Mouse (Mus musculus) layer of hippocampus, adult 8-10 months (tissue): ENCODE results near the gene Stard13. TPM values are rescaled to one million over a fixed set of nuclear protein-coding genes. Genes with fewer than 3 reads are reported as not detected.

Source experiments
- DNase-seq, 2 experiments: peaks; one replicate each; pipeline ENCODE4 v3.0.0; 2022; ENCODE audit warnings: low spot score in 2 of 2
- total RNA-seq, 4 experiments: library from RNA; stranded (reverse); gene quantifications; 2 replicates each; pipeline ENCODE4 v1.2.4; 2022

Gene Stard13
- total RNA-seq, 4 experiments from 2014 or later = 24.2 to 30.2 (median 24.4) TPM

- DNase-seq = no peak
These were observed 126.8 kb downstream of the Stard13 start for GRCm38 (mm10) chr5:151106841-151107240.

GRCm38 (mm10) chr5:151105054-151105971 lies 128.3 kb downstream of the Stard13 start:
- no peak for DNase-seq

GRCm38 (mm10) chr5:151104354-151105053 lies 129.1 kb downstream of the Stard13 start:
- DNase-seq = no peak

GRCm38 (mm10) chr5:151103284-151103683 lies 130.4 kb downstream of the Stard13 start:
- DNase-seq = no peak

GRCm38 (mm10) chr5:151102262-151102661 lies 131.4 kb downstream of the Stard13 start:
- DNase-seq = no peak

GRCm38 (mm10) chr5:151096012-151096411 lies 137.6 kb downstream of the Stard13 start:
- no peak for DNase-seq

GRCm38 (mm10) chr5:151092886-151093665 lies 140.6 kb downstream of the Stard13 start:
- no peak for DNase-seq

GRCm38 (mm10) chr5:151090996-151091395 lies 142.6 kb downstream of the Stard13 start:
- no peak for DNase-seq

- DNase-seq = no peak
These were observed 144.4 kb downstream of the Stard13 start for GRCm38 (mm10) chr5:151089201-151089600.

- no peak for DNase-seq
These were observed 147.0 kb downstream of the Stard13 start for GRCm38 (mm10) chr5:151086425-151087202.

- DNase-seq = no peak
These were observed 147.9 kb downstream of the Stard13 start for GRCm38 (mm10) chr5:151085749-151086148.

GRCm38 (mm10) chr5:151080276-151080675 lies 153.4 kb downstream of the Stard13 start:
- DNase-seq = no peak

GRCm38 (mm10) chr5:151077953-151078352 lies 155.7 kb downstream of the Stard13 start:
- no peak for DNase-seq

GRCm38 (mm10) chr5:151076917-151077316 lies 156.7 kb downstream of the Stard13 start:
- no peak for DNase-seq

- DNase-seq = no peak
These were observed 159.4 kb downstream of the Stard13 start for GRCm38 (mm10) chr5:151074282-151074681.

- DNase-seq = no peak
These were observed 162.2 kb downstream of the Stard13 start for GRCm38 (mm10) chr5:151071430-151071829.

- DNase-seq = no peak
These were observed 162.7 kb downstream of the Stard13 start for GRCm38 (mm10) chr5:151070896-151071295.

GRCm38 (mm10) chr5:151069569-151069968 lies 164.1 kb downstream of the Stard13 start:
- DNase-seq = no peak

- DNase-seq = no peak
These were observed 167.6 kb downstream of the Stard13 start for GRCm38 (mm10) chr5:151066016-151066415.

GRCm38 (mm10) chr5:151065228-151065627 lies 168.4 kb downstream of the Stard13 start:
- DNase-seq = no peak

GRCm38 (mm10) chr5:151061942-151062341 lies 171.7 kb downstream of the Stard13 start:
- no peak for DNase-seq
